Mouse (Mus musculus): ENCODE results near the gene Vstm2b.

DNA sequence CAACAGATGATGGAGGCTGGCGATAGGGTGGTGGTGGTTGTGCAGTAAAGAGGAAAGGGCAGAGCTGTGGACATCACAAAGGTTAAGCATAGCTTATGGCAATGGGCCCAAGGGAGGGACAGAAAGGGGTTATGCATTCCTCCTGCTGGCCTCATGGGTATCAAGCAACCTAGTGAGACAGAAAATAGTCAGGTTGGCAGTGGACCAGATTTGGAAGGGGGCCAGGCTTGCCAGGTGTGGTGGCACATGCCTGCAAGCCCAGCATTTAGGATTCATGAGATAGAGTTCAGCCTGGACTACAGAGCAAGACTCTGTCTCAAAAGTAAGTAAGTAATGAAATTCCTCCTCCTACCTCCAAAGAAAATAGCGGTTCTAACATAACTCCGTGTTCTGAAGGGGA lies 9.8 kb upstream of the Vstm2b start:
- TF ChIP-seq CTCF (IDR thresholded peaks at IDR 0.05; ENCODE audit: extremely low read depth, insufficient read depth, low read length) (no peak), POLR2A (IDR thresholded peaks at IDR 0.05; ENCODE audit: extremely low read depth, insufficient read depth, low read length) (no peak)
